ENCODE assay signal across 8 mouse cellular contexts in genomic region chr7:98962547-98963311, GRCm38 (mm10).
DNase-seq lines count a peak whose midpoint lies in the region; ATAC-seq lines count a peak whose summit lies in the region.

No protein-coding gene starts in this region.

- ATAC-seq in granulocyte monocyte progenitor cell, adult 5-6 weeks (replicated peaks; ENCODE audit: poor library complexity, severe bottlenecking), result peak; percentile 92
- ATAC-seq in intestine, embryonic 16.5 days, result peak; percentile 87
- peak; percentile 42; the same call in 1 of the 2 replicates for ATAC-seq in limb, embryonic 11.5 days (ENCODE audit: insufficient number of reproducible peaks, low FRiP score, low TSS enrichment, low read depth)
- peak; percentile 83 for ATAC-seq in midbrain, embryonic 13.5 days

- H3K4me2 ChIP-seq in intestine, embryonic 16.5 days (ENCODE audit: low read depth, low read length), result peak overlapping the region; percentile 33
- H3K4me2 ChIP-seq in limb, embryonic 11.5 days (ENCODE audit: low read depth, severe bottlenecking), result no peak overlapping the region
- H3K4me2 ChIP-seq in midbrain, embryonic 13.5 days (replicated peaks), result no peak overlapping the region

- WGBS in intestine, embryonic 16.5 days, result 33% methylated on average over 11 of the region's 13 CpGs
- WGBS in limb, embryonic 11.5 days, result 33% methylated on average over 13 of the region's 13 CpGs
- 44% methylated on average over 13 of the region's 13 CpGs for WGBS in midbrain, embryonic 13.5 days

- peaks cover 27% of the 10 kb centered on the region for H3K4me1 ChIP-seq in intestine, embryonic 16.5 days (ENCODE audit: control insufficient read depth, insufficient read depth, low read length)
- peaks cover 34% of the 10 kb centered on the region for H3K4me1 ChIP-seq in limb, embryonic 11.5 days (ENCODE audit: control insufficient read depth, insufficient read depth, low read length)
- peaks cover 12% of the 10 kb centered on the region for H3K4me1 ChIP-seq in midbrain, embryonic 13.5 days (replicated peaks)

- peak; percentile 56 for DNase-seq in 3T3-L1 (ENCODE audit: low read depth, low spot score)
- DNase-seq in adrenal gland, adult 2 months, result peak; percentile 74
- DNase-seq in embryo, embryonic 11 days, result peak; percentile 83
- DNase-seq in limb, embryonic 11.5 days (ENCODE audit: low spot score), result peak; percentile 82
- DNase-seq in skeletal muscle tissue, adult 2 months (ENCODE audit: low read depth, low spot score), result peak; percentile 62

- H3K27ac ChIP-seq in intestine, embryonic 16.5 days (ENCODE audit: low read length), result peak overlapping the region; percentile 77
- no peak overlapping the region for H3K27ac ChIP-seq in limb, embryonic 11.5 days (replicated peaks; ENCODE audit: low read depth, low read length)
- no peak overlapping the region for H3K27ac ChIP-seq in midbrain, embryonic 13.5 days

- no peak overlapping the region for H3K4me3 ChIP-seq in intestine, embryonic 16.5 days (ENCODE audit: low read length)
- H3K4me3 ChIP-seq in limb, embryonic 11.5 days (ENCODE audit: low read depth, low read length), result no peak overlapping the region
- no peak overlapping the region for H3K4me3 ChIP-seq in midbrain, embryonic 13.5 days (replicated peaks)

- H3K27me3 ChIP-seq in intestine, embryonic 16.5 days (replicated peaks; ENCODE audit: control insufficient read depth, insufficient read depth, low read length), result no peaks in the 10 kb centered on the region
- H3K27me3 ChIP-seq in limb, embryonic 11.5 days (ENCODE audit: control insufficient read depth, insufficient read depth, low read length), result no peaks in the 10 kb centered on the region
- 0 out of 2 replicates have a peak, but pooled peaks cover 3% of the 10 kb centered on the region for H3K27me3 ChIP-seq in midbrain, embryonic 13.5 days

- no peaks in the 10 kb centered on the region for H3K36me3 ChIP-seq in intestine, embryonic 16.5 days (ENCODE audit: control insufficient read depth, insufficient read depth, low read length)
- no peaks in the 10 kb centered on the region for H3K36me3 ChIP-seq in limb, embryonic 11.5 days (ENCODE audit: control insufficient read depth, insufficient read depth, low read length)
- H3K36me3 ChIP-seq in midbrain, embryonic 13.5 days, result no peaks in the 10 kb centered on the region

- H3K9ac ChIP-seq in intestine, embryonic 16.5 days (ENCODE audit: low read depth, low read length), result no peak overlapping the region
- H3K9ac ChIP-seq in limb, embryonic 11.5 days (ENCODE audit: low read length), result no peak overlapping the region
- no peak overlapping the region for H3K9ac ChIP-seq in midbrain, embryonic 13.5 days (replicated peaks)

- no peaks in the 10 kb centered on the region for H3K9me3 ChIP-seq in intestine, embryonic 16.5 days (ENCODE audit: control insufficient read depth, low read length)
- H3K9me3 ChIP-seq in limb, embryonic 11.5 days (ENCODE audit: control insufficient read depth, low read length), result no peaks in the 10 kb centered on the region
- H3K9me3 ChIP-seq in midbrain, embryonic 13.5 days, result no peaks in the 10 kb centered on the region

Comparison
In these comparisons a context has a peak if more than half of its experiments do, and no peak if none do; other contexts are left out.
1. ATAC-seq: peak in every context shown above with its lines; median percentile 92 in granulocyte monocyte progenitor cell, adult 5-6 weeks; 87 in intestine, embryonic 16.5 days; 83 in midbrain, embryonic 13.5 days; 42 in limb, embryonic 11.5 days.